8 mouse cellular contexts compared by ENCODE assay signal in the genomic region with DNA sequence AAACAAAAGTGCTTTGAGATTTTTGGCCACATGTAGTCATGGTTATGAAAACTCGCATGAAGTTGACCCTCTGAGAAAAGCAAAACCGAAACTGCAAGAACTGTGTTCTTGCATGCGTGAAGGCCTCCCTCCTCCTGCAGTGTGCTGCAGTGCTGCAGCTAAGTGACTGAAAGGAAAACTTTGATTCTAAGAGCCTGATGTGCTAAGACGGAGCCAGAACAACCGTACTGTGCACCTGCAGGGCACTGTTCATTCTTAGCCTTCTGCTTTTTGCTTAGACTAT. TPM values are rescaled to one million over a fixed set of nuclear protein-coding genes. Genes with fewer than 3 reads are reported as not detected.
DNase-seq lines count a peak whose midpoint lies in the region; ATAC-seq and TF ChIP-seq lines count a peak whose summit lies in the region.

No protein-coding gene starts in this region.

- peak overlapping the region; percentile 79 for H3K4me3 ChIP-seq in bone marrow macrophage, adult 2 months (ENCODE audit: insufficient read depth, low read length)
- H3K4me3 ChIP-seq in heart, embryonic 15.5 days = peak overlapping the region; percentile 67
- H3K4me3 ChIP-seq in midbrain, embryonic 12.5 days = peak overlapping the region; percentile 54

- peak overlapping the region; percentile 84 for H3K4me2 ChIP-seq in heart, embryonic 15.5 days
- peak overlapping the region; percentile 92 for H3K4me2 ChIP-seq in midbrain, embryonic 12.5 days (replicated peaks)

- peak; percentile 23 to 55 for DNase-seq in kidney, postnatal 25 days
- no peak for DNase-seq in left cerebral cortex, postnatal 14 days (ENCODE audit: low spot score in 2 of 2)
- no peak for DNase-seq in cerebellum, adult 9-10 months
- DNase-seq in testis, postnatal 10 days (ENCODE audit: low spot score) = no peak

- no peak for TF ChIP-seq CTCF in bone marrow macrophage, adult 2 months (IDR thresholded peaks at IDR 0.05; ENCODE audit: low read depth, low read length)

- intact Hi-C loops in left cerebral cortex, postnatal 14 days (cut with DNase I) = loop anchor here (5.0 kb wide), 1 partner anchor 266 kb away; no protein-coding TSS in a partner anchor

- H3K9ac ChIP-seq in heart, embryonic 15.5 days = peak overlapping the region; percentile 60
- 0 out of 2 replicates have a peak overlapping the region, but pooled peaks have one; percentile 15 for H3K9ac ChIP-seq in midbrain, embryonic 12.5 days (replicated peaks)

- peak overlapping the region; percentile 46; the same call in 1 of the 2 replicates for H3K27ac ChIP-seq in bone marrow macrophage, adult 2 months (ENCODE audit: insufficient read depth, low read depth, low read length)
- H3K27ac ChIP-seq in heart, embryonic 15.5 days = peak overlapping the region; percentile 76; the same call in 1 of the 2 replicates
- H3K27ac ChIP-seq in midbrain, embryonic 12.5 days (replicated peaks) = no peak overlapping the region

- peaks cover 10% of the 10 kb centered on the region for H3K4me1 ChIP-seq in bone marrow macrophage, adult 2 months (ENCODE audit: control insufficient read depth, insufficient read depth, low read length)
- no peaks in the 10 kb centered on the region; the same call in none of the 2 replicates for H3K4me1 ChIP-seq in heart, embryonic 15.5 days (replicated peaks)
- 0 out of 2 replicates have a peak, but pooled peaks cover 5% of the 10 kb centered on the region for H3K4me1 ChIP-seq in midbrain, embryonic 12.5 days

- WGBS in heart, embryonic 15.5 days = 15% methylated on average over 5 of the region's 5 CpGs
- 10% methylated on average over 5 of the region's 5 CpGs for WGBS in midbrain, embryonic 12.5 days

- H3K27me3 ChIP-seq in heart, embryonic 15.5 days = peaks cover 9% of the 10 kb centered on the region; the same call in 1 of the 2 replicates
- H3K27me3 ChIP-seq in midbrain, embryonic 12.5 days = peaks cover 25% of the 10 kb centered on the region

- peak; percentile 71 for ATAC-seq in CD4-positive, CD25-positive, alpha-beta regulatory T cell, adult 4 months
- ATAC-seq in heart, embryonic 15.5 days (replicated peaks; ENCODE audit: insufficient number of reproducible peaks, insufficient read depth, low FRiP score, low read depth) = no peak
- no peak for ATAC-seq in midbrain, embryonic 12.5 days (ENCODE audit: low FRiP score, low read depth)

- no peaks in the 10 kb centered on the region for H3K36me3 ChIP-seq in heart, embryonic 15.5 days
- no peaks in the 10 kb centered on the region for H3K36me3 ChIP-seq in midbrain, embryonic 12.5 days

- no peak for TF ChIP-seq POLR2A in bone marrow macrophage, adult 2 months (IDR thresholded peaks at IDR 0.05; ENCODE audit: borderline replicate concordance, low read depth, low read length)

- H3K9me3 ChIP-seq in heart, embryonic 15.5 days (replicated peaks) = no peaks in the 10 kb centered on the region
- H3K9me3 ChIP-seq in midbrain, embryonic 12.5 days = no peaks in the 10 kb centered on the region

RNA-seq across cellular contexts. Expression of a gene that starts 0.5 kb away (rescaled TPM):
- 10 to 100 TPM; 17.0 to 18.6 TPM for polyA plus RNA-seq in CD4-positive, CD25-positive, alpha-beta regulatory T cell, adult 4 months (2017; shearing (Covaris generic))
- 18.2 and 23.9 TPM in 2 replicates for polyA plus RNA-seq in bone marrow macrophage, adult 2 months (2012; ENCODE audit: insufficient read depth, insufficient read length, missing spikeins)
- polyA plus RNA-seq in heart, embryonic 15.5 days (2015; fragmentation: Nextera tagmentation; extraction: Ambion mirVana) = 4.3 and 6.7 TPM in 2 replicates
- 2.5 and 3.6 TPM in 2 replicates for polyA plus RNA-seq in midbrain, embryonic 12.5 days (2016; fragmentation: Nextera tagmentation; extraction: Ambion mirVana)
- 1 to 10 TPM; 3.0 to 3.2 TPM for total RNA-seq in left cerebral cortex, postnatal 14 days (2021)

RNA-seq across cellular contexts. Expression of a gene that starts 19.9 kb away (rescaled TPM):
- polyA plus RNA-seq in CD4-positive, CD25-positive, alpha-beta regulatory T cell, adult 4 months (2017; shearing (Covaris generic)) = 10 to 100 TPM; 19.8 to 34.0 TPM
- 5.1 and 8.7 TPM in 2 replicates for polyA plus RNA-seq in bone marrow macrophage, adult 2 months (2012; ENCODE audit: insufficient read depth, insufficient read length, missing spikeins)
- polyA plus RNA-seq in heart, embryonic 15.5 days (2015; fragmentation: Nextera tagmentation; extraction: Ambion mirVana) = 4.2 and 4.9 TPM in 2 replicates
- 10.8 and 11.5 TPM in 2 replicates for polyA plus RNA-seq in midbrain, embryonic 12.5 days (2016; fragmentation: Nextera tagmentation; extraction: Ambion mirVana)
- total RNA-seq in left cerebral cortex, postnatal 14 days (2021) = 10 to 100 TPM; 29.9 to 32.5 TPM

Comparison
In these comparisons a context has a peak if more than half of its experiments do, and no peak if none do; other contexts are left out.
1. DNase-seq: peak in kidney, postnatal 25 days (2 of 2); none in left cerebral cortex, postnatal 14 days (0 of 2), cerebellum, adult 9-10 months (single experiment) and testis, postnatal 10 days (single experiment).
2. Peak in every context shown above with its lines, with median percentiles within 50 percentile points of each other: H3K4me3 ChIP-seq.